Mouse (Mus musculus) hindbrain, embryonic 14.5 days (tissue): ENCODE data around the gene Sertad1. TPM values are rescaled to one million over a fixed set of nuclear protein-coding genes. Genes with fewer than 3 reads are reported as not detected.
"Not testable (repeated sequence)": the region's sequence is repeated elsewhere in the genome, so short reads cannot be mapped to it uniquely, and the experiment has no call there.

ENCODE experiments used
- ATAC-seq: fragments of 200-750 bp; cut with Nextera tagmentation; 2 replicates; pipeline ENCODE4 v1.8.0; 2017; ENCODE audit warnings: moderate number of reproducible peaks, mild to moderate bottlenecking, moderate TSS enrichment, moderate library complexity; ENCODE audit not compliant: low FRiP score
- DNase-seq: peaks from one replicate; pipeline ENCODE4 v3.0.0-alpha.2; 2015; ENCODE audit warnings: low spot score
- H3K27ac ChIP-seq: fragments of 300-500 bp; sonication (generic); 2 replicates; pipeline ENCODE4 v1.5.1; 2014; ENCODE audit warnings: mild to moderate bottlenecking, moderate library complexity
- H3K27me3 ChIP-seq: fragments of 300-500 bp; sonication (generic); 2 replicates; pipeline ENCODE4 v1.6.1; 2014; ENCODE audit warnings: mild to moderate bottlenecking, low read length, mixed read lengths; ENCODE audit not compliant: control insufficient read depth, insufficient read depth
- H3K36me3 ChIP-seq: fragments of 300-500 bp; sonication (generic); replicated peaks from 2 replicates; pipeline ENCODE4 v1.6.1; 2014; ENCODE audit not compliant: control insufficient read depth, insufficient read depth
- H3K4me1 ChIP-seq: fragments of 300-500 bp; sonication (generic); replicated peaks from 2 replicates; pipeline ENCODE4 v1.6.1; 2014; ENCODE audit warnings: antibody characterized with exemption, low read length, mixed read lengths; ENCODE audit not compliant: control insufficient read depth, insufficient read depth
- H3K4me2 ChIP-seq: fragments of 300-500 bp; sonication (generic); replicated peaks from 2 replicates; pipeline ENCODE4 v1.6.1; 2014; ENCODE audit warnings: mild to moderate bottlenecking, moderate library complexity
- H3K4me3 ChIP-seq: fragments of 300-500 bp; sonication (generic); replicated peaks from 2 replicates; pipeline ENCODE4 v1.5.1; 2014; ENCODE audit warnings: mild to moderate bottlenecking, low read length
- H3K9ac ChIP-seq: fragments of 300-500 bp; sonication (generic); 2 replicates; pipeline ENCODE4 v1.6.1; 2014
- H3K9me3 ChIP-seq: fragments of 300-500 bp; sonication (generic); 2 replicates; pipeline ENCODE4 v1.6.1; 2016; ENCODE audit warnings: low read length; ENCODE audit not compliant: control insufficient read depth
- WGBS: fragments of 180-500 bp; shearing (Covaris S2); extraction: QIAGEN DNeasy Blood & Tissue Kit; methylation state at CpG from one replicate; pipeline ENCODE4 v1.1.7; 2014; 5-methylcytosine and 5-hydroxymethylcytosine counted together
- polyA plus RNA-seq: library from polyadenylated mRNA; unstranded; fragments of >200 nt; fragmentation: Nextera tagmentation; extraction: Ambion mirVana; gene quantifications from 2 replicates; pipeline ENCODE4 v1.2.1, GENCODE M21; 2014

Sertad1 gene
- polyA plus RNA-seq, 1 experiment from 2014 or later = 8.9 TPM

DNA sequence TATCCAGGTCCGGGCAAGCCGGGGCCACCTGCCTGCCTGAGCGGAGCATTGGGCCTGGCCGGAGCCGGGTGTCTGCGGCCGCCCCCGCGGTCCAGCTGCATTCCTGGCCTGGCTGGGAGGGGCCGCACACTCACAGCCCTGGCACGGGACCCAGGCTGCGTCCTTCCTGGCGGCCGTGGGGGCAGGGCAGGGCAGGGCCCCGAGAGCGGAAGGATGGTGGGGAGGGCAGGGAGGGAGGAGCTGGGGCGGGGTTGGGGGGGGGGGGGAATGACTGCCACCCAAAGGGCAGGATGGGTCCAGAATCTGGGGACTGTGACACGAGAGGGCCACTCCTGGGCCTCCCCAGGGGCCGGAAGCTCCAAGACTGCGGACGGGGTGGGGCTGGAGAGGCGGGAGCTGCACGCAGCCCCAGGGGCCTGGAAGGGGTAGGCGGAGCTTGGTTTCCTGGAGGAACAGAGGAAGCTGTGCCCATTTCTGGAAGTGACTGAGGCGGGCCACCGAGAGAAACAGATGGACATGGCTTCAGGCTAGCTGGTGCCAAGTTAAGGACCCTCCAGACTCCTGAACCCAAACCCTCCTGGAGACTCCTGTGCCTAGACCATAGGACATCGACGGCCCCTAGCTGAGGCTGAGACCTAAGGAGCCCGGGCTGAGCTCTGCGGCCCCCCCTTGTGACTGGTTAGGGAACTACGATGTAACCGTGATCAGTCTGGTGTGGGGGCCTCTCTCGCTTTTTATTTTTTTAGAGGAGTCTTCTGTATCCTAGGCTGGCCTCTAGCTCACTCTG lies 4.0 kb downstream of the Sertad1 start:
- Histone ChIP-seq H3K4me3 (peak overlapping the region; percentile 19), H3K4me1 (0 out of 2 replicates have a peak, but pooled peaks cover 6% of the 10 kb centered on the region), H3K9me3 (no peaks in the 10 kb centered on the region), H3K4me2 (peak overlapping the region; percentile 48), H3K27ac (peak overlapping the region; percentile 29; the same call in 1 of the 2 replicates), H3K36me3 (no peaks in the 10 kb centered on the region), H3K9ac (peak overlapping the region; percentile 16), H3K27me3 (no peaks in the 10 kb centered on the region)
- WGBS = 2% methylated on average over 32 of the region's 33 CpGs
- DNase-seq (peak; percentile 46), ATAC-seq (0 out of 2 replicates have a peak, but pooled peaks have one; percentile 7)

DNA sequence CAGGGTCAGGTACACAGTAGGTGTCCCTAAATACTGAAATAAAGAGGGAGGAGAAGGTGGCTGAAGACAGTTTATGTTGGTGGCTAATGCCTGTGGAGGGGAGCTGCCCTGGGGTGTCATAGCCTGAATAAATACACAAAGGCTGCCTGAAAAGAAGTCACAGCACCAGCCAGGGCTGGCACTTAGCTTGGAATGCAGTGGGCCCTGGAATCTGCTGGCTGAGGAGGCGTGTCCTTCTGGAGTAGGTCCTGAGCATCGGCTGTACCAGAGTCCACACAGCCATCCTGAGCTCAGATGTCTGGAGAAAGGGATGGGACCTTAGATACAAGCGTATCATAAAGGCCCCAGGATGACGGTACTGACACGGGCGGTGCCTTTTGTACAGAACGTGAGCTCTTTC lies 5.1 kb downstream of the Sertad1 start:
- Histone ChIP-seq H3K4me3 (no peak overlapping the region), H3K4me1 (0 out of 2 replicates have a peak, but pooled peaks cover 6% of the 10 kb centered on the region), H3K4me2 (no peak overlapping the region), H3K9me3 (no peaks in the 10 kb centered on the region), H3K36me3 (no peaks in the 10 kb centered on the region), H3K9ac (no peak overlapping the region), H3K27me3 (no peaks in the 10 kb centered on the region), H3K27ac (no peak overlapping the region)
- WGBS = 70% methylated on average over 7 of the region's 7 CpGs
- no peak for DNase-seq
- ATAC-seq = no peak

DNA sequence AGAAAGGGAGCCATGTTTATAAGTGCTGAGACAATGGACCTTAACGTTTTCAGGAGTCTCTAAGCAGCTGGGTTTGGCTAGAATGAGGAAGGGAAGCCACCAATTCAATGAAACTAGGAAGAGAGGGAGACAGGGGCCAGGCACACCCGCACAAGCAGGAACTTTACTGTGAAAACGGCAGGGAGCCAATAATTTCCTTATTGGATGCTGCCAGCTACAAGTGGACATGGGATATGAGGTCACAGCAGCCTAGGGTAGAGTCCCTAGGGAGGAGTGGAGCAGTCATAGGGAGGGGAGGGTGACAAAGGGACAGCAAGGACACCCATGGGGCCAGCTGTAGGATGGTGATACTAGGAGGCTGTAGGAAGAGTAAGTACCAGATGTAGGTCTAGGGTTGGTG lies 6.3 kb downstream of the Sertad1 start:
- Histone ChIP-seq H3K9ac (no peak overlapping the region), H3K36me3 (no peaks in the 10 kb centered on the region), H3K27ac (no peak overlapping the region), H3K4me1 (0 out of 2 replicates have a peak, but pooled peaks cover 1% of the 10 kb centered on the region), H3K4me2 (no peak overlapping the region), H3K9me3 (no peaks in the 10 kb centered on the region), H3K4me3 (no peak overlapping the region), H3K27me3 (no peaks in the 10 kb centered on the region)
- DNase-seq (no peak), ATAC-seq (no peak)
- 74% methylated on average over 3 of the region's 3 CpGs for WGBS

DNA sequence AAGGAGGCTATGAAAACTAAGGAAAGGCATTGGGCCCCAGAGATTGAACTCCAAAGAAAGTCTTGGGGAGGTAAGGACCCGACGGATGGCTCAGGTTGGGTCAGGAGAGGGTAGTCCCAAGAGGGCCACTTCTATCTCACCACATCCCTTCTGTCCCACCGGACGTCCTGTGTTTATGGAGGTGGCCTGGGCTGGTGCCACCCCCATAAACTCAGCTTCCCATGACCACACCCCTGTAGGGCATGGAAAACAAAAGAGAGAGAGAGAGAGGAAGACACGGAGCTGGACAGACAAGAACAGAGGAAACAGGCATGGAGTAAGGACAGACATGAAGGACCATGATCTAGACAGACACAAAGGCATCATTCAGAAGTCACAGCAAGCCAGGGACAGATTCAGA lies 6.7 kb downstream of the Sertad1 start:
- no peaks in the 10 kb centered on the region for H3K27me3 ChIP-seq
- 91% methylated on average over 5 of the region's 5 CpGs for WGBS
- ATAC-seq (no peak), DNase-seq (no peak)
- H3K27ac ChIP-seq = no peak overlapping the region
- no peak overlapping the region for H3K4me3 ChIP-seq
- H3K36me3 ChIP-seq = no peaks in the 10 kb centered on the region
- no peak overlapping the region for H3K4me2 ChIP-seq
- H3K9me3 ChIP-seq = no peaks in the 10 kb centered on the region
- no peaks in the 10 kb centered on the region for H3K4me1 ChIP-seq
- H3K9ac ChIP-seq = no peak overlapping the region

DNA sequence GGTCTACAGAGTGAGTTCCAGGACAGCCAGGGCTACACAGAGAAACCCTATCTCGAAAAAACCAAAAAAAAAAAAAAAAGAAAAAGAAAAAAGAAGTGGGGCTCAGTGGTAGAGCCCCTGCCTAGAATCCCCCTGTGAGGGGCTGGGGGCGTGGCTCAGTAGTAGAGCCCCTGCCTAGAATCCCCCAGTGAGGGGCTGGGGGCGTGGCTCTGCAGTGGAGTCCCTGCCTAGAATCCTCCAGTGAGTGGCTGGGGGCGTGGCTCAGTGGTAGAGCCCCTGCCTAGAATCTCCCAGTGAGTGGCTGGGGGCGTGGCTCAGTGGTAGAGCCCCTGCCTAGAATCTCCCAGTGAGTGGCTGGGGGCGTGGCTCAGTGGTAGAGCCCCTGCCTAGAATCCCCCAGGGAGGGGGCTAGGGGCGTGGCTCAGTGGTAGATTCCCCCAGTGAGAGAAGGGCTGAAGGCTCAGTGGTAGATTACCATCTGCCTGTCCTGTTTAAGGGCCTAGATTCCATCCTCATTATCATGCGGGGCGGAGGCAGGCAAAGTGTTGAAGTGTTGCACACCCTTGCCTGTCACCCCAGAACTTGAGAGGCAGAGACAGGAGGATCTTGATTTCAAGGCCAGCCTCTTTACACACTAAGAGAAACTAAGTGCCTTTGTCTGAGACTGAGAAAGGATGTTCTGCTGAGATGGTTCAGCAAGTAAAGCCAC lies 8.1 kb downstream of the Sertad1 start:
- not testable (repeated sequence) for H3K9ac ChIP-seq, H3K27ac ChIP-seq, H3K4me2 ChIP-seq, H3K4me1 ChIP-seq, ATAC-seq, H3K4me3 ChIP-seq, H3K9me3 ChIP-seq, H3K36me3 ChIP-seq, DNase-seq, H3K27me3 ChIP-seq
- WGBS = 88% methylated on average over 8 of the region's 9 CpGs

DNA sequence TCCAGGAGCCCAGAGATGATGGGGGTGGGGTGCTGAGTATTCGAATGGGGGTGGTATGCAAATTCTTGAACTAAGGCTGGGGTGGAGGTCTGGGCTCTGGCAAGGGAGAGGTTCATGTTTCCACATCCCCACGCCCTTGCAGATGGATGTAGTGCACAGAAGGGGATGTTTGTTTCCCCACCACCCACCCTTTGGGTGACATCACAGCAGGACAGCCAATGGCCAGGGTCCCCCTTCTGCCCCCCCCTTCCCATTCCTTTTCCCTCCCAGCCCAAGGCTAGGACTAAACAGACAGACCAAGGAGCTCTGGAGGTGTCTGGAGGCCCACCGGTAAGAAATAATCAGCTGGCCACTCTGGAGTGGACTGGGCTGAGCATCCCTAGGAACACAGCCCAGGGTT lies 12.3 kb downstream of the Sertad1 start, which contains the start of gene Prx:
Gene Prx, plus strand, starts transcription at position 289 of the 400 bp plus-strand sequence.
- no peaks in the 10 kb centered on the region for H3K4me1 ChIP-seq
- no peak within 1 kb of the TSS for H3K9ac ChIP-seq
- no peaks in the 10 kb centered on the region for H3K27me3 ChIP-seq
- DNase-seq = no peak
- H3K9me3 ChIP-seq = no peaks in the 10 kb centered on the region
- ATAC-seq = no peak
- no peak within 1 kb of the TSS for H3K27ac ChIP-seq
- H3K36me3 ChIP-seq = no peaks in the 10 kb centered on the region
- no peak within 1 kb of the TSS for H3K4me3 ChIP-seq
- WGBS = 73% methylated on average over 3 of the region's 3 CpGs
- H3K4me2 ChIP-seq = no peak within 1 kb of the TSS

DNA sequence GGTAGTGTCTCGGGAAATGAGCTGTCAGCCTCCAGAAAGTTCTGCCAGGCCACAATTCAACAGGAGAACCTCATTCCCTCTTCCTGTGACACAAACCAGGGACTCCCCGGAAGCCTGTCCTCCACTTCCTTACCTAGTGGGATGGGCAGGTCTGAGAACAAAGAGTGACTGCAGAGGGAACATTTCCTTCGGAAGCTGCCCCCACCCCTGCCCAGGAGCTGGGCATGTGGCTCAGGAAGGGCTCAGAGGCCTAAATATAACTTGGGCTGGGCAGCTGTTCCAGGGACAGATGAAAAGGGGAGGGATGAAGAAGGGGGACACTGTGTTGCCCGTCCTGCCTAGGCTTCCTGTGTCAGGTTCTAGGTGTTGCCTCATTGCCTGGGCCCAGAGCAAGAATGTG lies 14.9 kb downstream of the Sertad1 start:
- Histone ChIP-seq H3K36me3 (no peaks in the 10 kb centered on the region), H3K9me3 (no peaks in the 10 kb centered on the region), H3K4me1 (no peaks in the 10 kb centered on the region), H3K27me3 (no peaks in the 10 kb centered on the region), H3K4me3 (no peak overlapping the region), H3K9ac (no peak overlapping the region), H3K27ac (no peak overlapping the region), H3K4me2 (no peak overlapping the region)
- ATAC-seq (no peak), DNase-seq (no peak)
- 80% methylated on average over 4 of the region's 4 CpGs for WGBS

DNA sequence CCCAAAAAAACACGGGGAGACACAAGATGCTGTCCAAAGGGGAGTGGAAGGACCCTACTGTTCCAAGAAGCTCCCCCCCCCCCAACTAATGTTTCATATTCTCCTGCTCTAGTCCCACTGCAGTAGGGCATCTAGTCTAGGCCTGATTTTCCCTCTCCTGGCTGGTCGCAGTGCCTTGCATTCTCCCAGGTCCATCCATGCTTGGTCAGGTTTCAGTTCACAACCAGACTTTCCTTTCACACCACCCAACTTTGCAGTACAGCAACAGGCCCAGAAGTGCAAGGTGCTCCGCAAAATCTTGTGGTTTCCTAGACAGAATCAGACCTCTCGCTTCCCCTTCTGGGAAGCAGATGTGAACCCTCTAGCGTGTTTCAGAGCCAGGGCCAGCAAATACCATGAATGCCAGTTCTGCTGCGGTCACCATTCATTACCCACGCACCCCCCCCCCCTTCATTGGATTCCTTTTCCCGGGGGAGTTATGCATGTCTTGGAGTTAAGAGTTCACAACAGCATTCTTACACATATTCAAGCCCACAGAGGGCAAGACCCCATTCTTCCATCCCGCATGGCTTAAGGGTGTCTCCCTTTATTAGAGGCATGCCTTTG lies 20.2 kb downstream of the Sertad1 start:
- no peak for DNase-seq
- H3K27ac ChIP-seq = peak overlapping the region; percentile 93; the same call in 1 of the 2 replicates
- 35% methylated on average over 9 of the region's 9 CpGs for WGBS
- H3K9me3 ChIP-seq = no peaks in the 10 kb centered on the region
- H3K27me3 ChIP-seq = no peaks in the 10 kb centered on the region
- no peaks in the 10 kb centered on the region for H3K36me3 ChIP-seq
- H3K4me3 ChIP-seq = peak overlapping the region; percentile 44
- H3K4me1 ChIP-seq = peaks cover 8% of the 10 kb centered on the region; the same call in 1 of the 2 replicates
- ATAC-seq = no peak
- peak overlapping the region; percentile 66; the same call in 1 of the 2 replicates for H3K9ac ChIP-seq
- peak overlapping the region; percentile 59 for H3K4me2 ChIP-seq
